Mouse (Mus musculus) kidney, embryonic 15.5 days (tissue): Measurements from ENCODE around the gene Chst5. TPM values are rescaled to one million over a fixed set of nuclear protein-coding genes. Genes with fewer than 3 reads are reported as not detected.

Experiments
- ATAC-seq: fragments of 200-750 bp; cut with Nextera tagmentation; replicated peaks from 2 replicates; pipeline ENCODE4 v1.8.0; 2017; ENCODE audit warnings: moderate TSS enrichment; ENCODE audit not compliant: low FRiP score
- H3K27ac ChIP-seq: fragments of 300-500 bp; sonication (generic); 2 replicates; pipeline ENCODE4 v1.5.1; 2015; ENCODE audit warnings: mild to moderate bottlenecking, inconsistent platforms
- H3K27me3 ChIP-seq: fragments of 300-500 bp; sonication (generic); 2 replicates; pipeline ENCODE4 v1.6.1; 2015; ENCODE audit warnings: inconsistent platforms
- H3K36me3 ChIP-seq: fragments of 300-500 bp; sonication (generic); 2 replicates; pipeline ENCODE4 v1.6.1; 2015; ENCODE audit warnings: inconsistent platforms
- H3K4me1 ChIP-seq: fragments of 300-500 bp; sonication (generic); 2 replicates; pipeline ENCODE4 v1.6.1; 2015; ENCODE audit warnings: inconsistent platforms
- H3K4me2 ChIP-seq: fragments of 300-500 bp; sonication (generic); 2 replicates; pipeline ENCODE4 v1.6.1; 2015; ENCODE audit warnings: moderate library complexity, mild to moderate bottlenecking, inconsistent platforms
- H3K4me3 ChIP-seq: fragments of 300-500 bp; sonication (generic); replicated peaks from 2 replicates; pipeline ENCODE4 v1.5.1; 2015; ENCODE audit warnings: mild to moderate bottlenecking, inconsistent platforms
- H3K9ac ChIP-seq: fragments of 300-500 bp; sonication (generic); 2 replicates; pipeline ENCODE4 v1.6.1; 2015; ENCODE audit warnings: mild to moderate bottlenecking, inconsistent platforms
- H3K9me3 ChIP-seq: fragments of 300-500 bp; sonication (generic); replicated peaks from 2 replicates; pipeline ENCODE4 v1.6.1; 2016; ENCODE audit warnings: inconsistent platforms
- WGBS: fragments of 180-500 bp; shearing (Covaris S2); methylation state at CpG from one replicate; pipeline ENCODE4 v1.1.7; 2015; ENCODE audit warnings: mixed read lengths; 5-methylcytosine and 5-hydroxymethylcytosine counted together
- polyA plus RNA-seq: library from polyadenylated mRNA; unstranded; fragments of >200 nt; fragmentation: Nextera tagmentation; extraction: Ambion mirVana; gene quantifications from 2 replicates; pipeline ENCODE4 v1.2.1, GENCODE M21; 2015

Gene Chst5
- polyA plus RNA-seq, 1 experiment from 2014 or later: 0.96 TPM

DNA sequence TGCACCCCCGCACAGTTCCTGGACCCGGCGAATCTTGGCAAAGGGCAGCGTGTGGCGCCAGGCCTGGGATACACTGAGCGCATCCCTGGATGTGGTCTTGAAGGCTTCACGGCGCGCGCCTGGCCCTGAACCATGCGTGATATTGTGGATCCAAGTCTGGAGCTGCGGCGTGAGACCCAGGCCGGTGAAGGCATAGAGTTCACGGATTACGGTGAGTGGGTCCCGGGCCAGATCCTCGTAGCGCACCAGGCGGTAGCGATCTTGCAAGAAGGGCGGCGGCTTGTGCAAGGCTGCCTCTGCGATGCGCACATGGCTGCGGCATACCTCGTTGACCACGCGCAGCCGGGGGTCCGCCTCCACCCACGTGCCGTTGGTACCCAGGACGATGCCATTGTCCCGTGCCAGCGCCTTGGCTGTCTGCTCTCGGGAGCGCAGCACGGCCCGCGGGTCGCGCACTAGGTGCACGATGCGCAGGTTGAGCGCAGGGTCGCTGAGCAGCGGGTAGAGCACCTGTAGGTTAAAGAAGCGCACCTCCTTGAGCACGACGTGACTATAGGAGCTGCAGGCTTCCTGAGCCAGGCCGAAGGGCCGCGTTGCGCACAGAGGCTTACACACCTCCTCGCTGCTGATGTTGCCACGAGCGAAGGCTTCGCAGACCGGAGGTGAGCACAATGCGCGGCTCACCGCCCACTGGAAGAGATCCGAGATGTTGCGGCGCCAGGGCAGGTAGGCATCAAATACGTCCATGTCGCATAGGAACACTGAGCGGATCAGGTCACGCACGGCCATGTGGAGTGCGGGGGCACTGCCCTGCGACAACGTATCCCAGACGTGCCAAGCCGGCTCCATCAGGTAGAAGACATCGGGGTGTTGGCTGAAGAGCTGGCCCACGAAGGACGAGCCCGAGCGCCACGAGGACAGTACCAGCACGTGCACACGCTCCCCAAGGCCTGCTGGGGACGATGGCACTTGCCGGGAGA lies 20.0 kb downstream of the Chst5 start:
- Histone ChIP-seq H3K27ac (no peak overlapping the region), H3K27me3 (peaks cover 45% of the 10 kb centered on the region), H3K9me3 (no peaks in the 10 kb centered on the region), H3K36me3 (no peaks in the 10 kb centered on the region), H3K4me1 (peaks cover 28% of the 10 kb centered on the region), H3K4me2 (peak overlapping the region; percentile 61), H3K9ac (no peak overlapping the region), H3K4me3 (peak overlapping the region; percentile 33)
- ATAC-seq: peak; percentile 33
- 11% methylated on average over 86 of the region's 86 CpGs for WGBS

GRCm38 (mm10) chr8:111888091-111888650 lies 22.1 kb downstream of the Chst5 start:
- peaks cover 28% of the 10 kb centered on the region for H3K4me1 ChIP-seq
- H3K9ac ChIP-seq: no peak overlapping the region
- peaks cover 45% of the 10 kb centered on the region for H3K27me3 ChIP-seq
- no peak overlapping the region for H3K4me3 ChIP-seq
- no peaks in the 10 kb centered on the region for H3K9me3 ChIP-seq
- 35% methylated on average over 7 of the region's 7 CpGs for WGBS
- no peak overlapping the region for H3K4me2 ChIP-seq
- peak; percentile 19; the same call in 1 of the 2 replicates for ATAC-seq
- H3K27ac ChIP-seq: no peak overlapping the region
- H3K36me3 ChIP-seq: no peaks in the 10 kb centered on the region

DNA sequence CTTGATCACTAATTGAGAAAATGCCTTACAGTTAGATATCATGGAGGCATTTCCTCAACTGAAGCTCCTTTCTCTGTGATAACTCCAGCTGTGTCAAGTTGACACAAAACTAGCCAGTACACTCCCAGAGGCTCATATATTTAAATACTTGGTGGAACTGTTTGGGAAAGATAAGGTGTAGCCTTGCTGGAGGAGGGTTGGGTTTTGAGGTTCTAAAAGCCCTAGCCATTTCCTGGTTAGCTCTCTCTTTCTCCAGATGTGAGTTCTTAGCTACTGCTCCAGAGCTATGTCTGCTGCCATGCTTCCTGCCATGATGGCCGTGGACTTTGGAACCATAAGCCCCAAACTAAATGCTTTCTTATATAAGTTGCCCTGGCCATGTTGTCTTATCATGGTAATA lies 22.8 kb downstream of the Chst5 start:
- peaks cover 28% of the 10 kb centered on the region for H3K4me1 ChIP-seq
- no peaks in the 10 kb centered on the region for H3K9me3 ChIP-seq
- ATAC-seq: no peak
- H3K27ac ChIP-seq: no peak overlapping the region
- WGBS: 87% methylated on average over 1 of the region's 1 CpGs
- H3K4me3 ChIP-seq: no peak overlapping the region
- no peak overlapping the region for H3K4me2 ChIP-seq
- no peak overlapping the region for H3K9ac ChIP-seq
- H3K36me3 ChIP-seq: no peaks in the 10 kb centered on the region
- peaks cover 43% of the 10 kb centered on the region for H3K27me3 ChIP-seq

- H3K4me2 ChIP-seq: no peak overlapping the region
- H3K9me3 ChIP-seq: no peaks in the 10 kb centered on the region
- H3K4me1 ChIP-seq: peaks cover 7% of the 10 kb centered on the region
- 91% methylated on average over 4 of the region's 4 CpGs for WGBS
- H3K27ac ChIP-seq: no peak overlapping the region
- no peak for ATAC-seq
- no peaks in the 10 kb centered on the region for H3K36me3 ChIP-seq
- H3K9ac ChIP-seq: no peak overlapping the region
- peaks cover 7% of the 10 kb centered on the region; the same call in 1 of the 2 replicates for H3K27me3 ChIP-seq
- no peak overlapping the region for H3K4me3 ChIP-seq
These were observed 26.6 kb downstream of the Chst5 start for GRCm38 (mm10) chr8:111883615-111884014.

GRCm38 (mm10) chr8:111881591-111881990 lies 28.7 kb downstream of the Chst5 start:
- Histone ChIP-seq H3K9me3 (no peaks in the 10 kb centered on the region), H3K36me3 (no peaks in the 10 kb centered on the region), H3K4me2 (no peak overlapping the region), H3K27me3 (no peaks in the 10 kb centered on the region), H3K9ac (no peak overlapping the region), H3K27ac (no peak overlapping the region), H3K4me3 (no peak overlapping the region), H3K4me1 (peaks cover 2% of the 10 kb centered on the region; the same call in 1 of the 2 replicates)
- WGBS: 4% methylated on average over 2 of the region's 2 CpGs
- ATAC-seq: no peak

DNA sequence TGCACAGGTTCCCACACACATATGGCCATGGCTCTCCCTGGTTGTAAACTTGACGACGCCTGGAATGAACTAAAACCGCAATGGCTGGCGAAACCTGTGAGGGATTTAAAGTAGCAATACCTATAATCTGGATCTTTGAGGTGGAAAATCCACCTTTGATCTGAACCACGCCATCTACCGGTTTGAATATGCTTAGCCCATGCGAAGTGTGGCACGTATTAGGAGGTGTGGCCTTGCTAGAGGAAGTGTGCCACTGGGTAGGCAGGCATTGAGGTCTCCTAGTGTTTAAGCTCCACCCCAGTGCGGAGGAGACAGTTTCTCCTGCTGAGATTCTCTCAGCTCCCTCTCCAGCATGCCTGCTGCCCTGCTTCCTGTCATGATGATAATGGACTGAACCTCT lies 32.5 kb downstream of the Chst5 start:
- no peak for ATAC-seq
- 75% methylated on average over 9 of the region's 9 CpGs for WGBS

DNA sequence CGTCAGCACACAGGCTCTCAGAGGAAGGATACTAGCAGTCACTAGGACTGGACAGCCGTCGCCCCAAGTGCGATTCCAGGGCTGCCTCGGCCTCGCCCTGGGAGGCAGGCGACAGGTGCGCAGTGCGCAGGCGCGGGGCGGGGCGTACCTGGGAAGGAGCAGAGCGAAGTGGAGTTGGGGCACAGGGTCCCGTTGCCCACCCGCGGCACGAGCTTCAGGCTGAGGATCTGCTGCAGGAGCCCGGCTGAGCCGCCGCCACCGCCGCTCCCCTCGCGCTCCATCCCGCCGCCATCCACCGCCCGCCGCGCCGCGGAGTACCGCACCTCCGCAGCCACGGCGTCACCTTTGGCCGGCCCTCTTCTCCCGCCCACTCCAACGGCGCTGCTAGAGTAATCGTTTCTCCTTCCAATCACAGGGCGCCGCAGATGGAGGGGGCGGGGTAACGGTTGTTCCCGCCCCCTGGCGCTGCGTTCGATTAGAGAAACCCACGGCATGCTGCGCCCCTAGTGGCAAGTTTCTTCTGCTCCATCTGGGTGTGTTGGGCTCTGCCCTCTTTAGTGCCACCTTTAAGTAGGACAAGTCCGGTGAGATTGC lies 33.8 kb downstream of the Chst5 start, which contains the start of gene Tmem170:
TSS of gene Tmem170 (minus strand) at position 396 of the 594 bp plus-strand sequence.
- no peaks in the 10 kb centered on the region for H3K36me3 ChIP-seq
- peaks cover 14% of the 10 kb centered on the region for H3K4me1 ChIP-seq
- no peaks in the 10 kb centered on the region for H3K27me3 ChIP-seq
- WGBS: under 1% methylated on average over 52 of the region's 53 CpGs
- peak within 1 kb of the TSS; percentile 95 for H3K4me3 ChIP-seq
- peak within 1 kb of the TSS; percentile 93 for H3K27ac ChIP-seq
- peak within 1 kb of the TSS; percentile 83 for H3K4me2 ChIP-seq
- no peaks in the 10 kb centered on the region for H3K9me3 ChIP-seq
- peak within 1 kb of the TSS; percentile 73 for H3K9ac ChIP-seq
- peak; percentile 99 for ATAC-seq

More for the DNA sequence above, 32.5 kb downstream of the Chst5 start:
- no peak overlapping the region for H3K9ac ChIP-seq
- H3K4me1 ChIP-seq: peaks cover 12% of the 10 kb centered on the region
- H3K9me3 ChIP-seq: no peaks in the 10 kb centered on the region
- no peaks in the 10 kb centered on the region for H3K27me3 ChIP-seq
- H3K27ac ChIP-seq: no peak overlapping the region
- H3K4me2 ChIP-seq: no peak overlapping the region
- H3K36me3 ChIP-seq: no peaks in the 10 kb centered on the region
- no peak overlapping the region for H3K4me3 ChIP-seq

DNA sequence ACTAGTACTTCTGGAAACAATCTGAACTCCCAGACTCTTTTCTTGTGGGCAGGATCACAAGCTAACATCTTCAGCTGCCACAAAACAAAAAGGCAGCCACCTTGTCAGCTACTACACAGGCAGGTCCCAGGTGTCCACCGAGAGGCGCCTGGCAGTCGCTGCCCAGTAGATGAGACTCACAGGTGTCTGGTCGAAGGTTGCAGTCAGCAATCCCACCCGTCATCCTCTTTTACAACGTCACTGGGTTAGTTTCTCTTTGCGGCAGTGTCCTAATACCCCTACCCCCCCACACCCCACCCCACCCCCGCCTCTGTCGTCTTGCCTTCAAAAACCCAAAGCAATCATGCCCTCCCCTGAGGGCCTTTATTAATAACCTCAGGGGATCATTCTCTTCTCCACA lies 34.5 kb downstream of the Chst5 start:
- H3K27me3 ChIP-seq: no peaks in the 10 kb centered on the region
- H3K36me3 ChIP-seq: no peaks in the 10 kb centered on the region
- no peak for ATAC-seq
- 12% methylated on average over 9 of the region's 9 CpGs for WGBS
- H3K9me3 ChIP-seq: no peaks in the 10 kb centered on the region
- H3K4me1 ChIP-seq: peaks cover 14% of the 10 kb centered on the region
- H3K4me3 ChIP-seq: peak overlapping the region; percentile 95
- peak overlapping the region; percentile 83 for H3K4me2 ChIP-seq
- H3K9ac ChIP-seq: peak overlapping the region; percentile 73
- peak overlapping the region; percentile 93 for H3K27ac ChIP-seq

DNA sequence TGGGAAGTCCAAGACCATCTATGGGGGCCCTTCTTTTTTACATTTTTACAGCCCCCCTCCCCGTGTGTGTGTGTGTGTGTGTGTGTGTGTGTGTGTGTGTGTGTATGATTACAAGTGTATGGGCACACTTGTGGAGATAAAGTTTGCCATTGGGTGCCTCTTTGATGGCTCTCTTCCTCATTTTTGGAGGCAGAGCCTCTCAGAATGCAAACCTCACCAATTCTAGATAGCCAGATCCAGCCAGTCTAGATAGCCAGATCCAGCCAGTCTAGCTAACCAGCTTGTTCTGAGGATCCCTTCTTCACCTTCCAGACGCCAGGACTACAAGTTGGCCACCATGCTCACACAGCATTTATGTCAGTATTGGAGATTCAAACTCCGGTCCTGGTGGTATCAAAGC lies 39.0 kb downstream of the Chst5 start:
- Histone ChIP-seq H3K4me1 (peaks cover 12% of the 10 kb centered on the region), H3K27ac (no peak overlapping the region), H3K36me3 (no peaks in the 10 kb centered on the region), H3K9me3 (no peaks in the 10 kb centered on the region), H3K4me3 (no peak overlapping the region), H3K4me2 (no peak overlapping the region), H3K27me3 (no peaks in the 10 kb centered on the region), H3K9ac (no peak overlapping the region)
- 82% methylated on average over 3 of the region's 3 CpGs for WGBS
- no peak for ATAC-seq

GRCm38 (mm10) chr8:111870379-111870778 lies 39.9 kb downstream of the Chst5 start:
- Histone ChIP-seq H3K36me3 (peaks cover 7% of the 10 kb centered on the region), H3K9ac (no peak overlapping the region), H3K4me3 (no peak overlapping the region), H3K4me1 (peaks cover 7% of the 10 kb centered on the region), H3K27me3 (no peaks in the 10 kb centered on the region), H3K9me3 (no peaks in the 10 kb centered on the region), H3K27ac (no peak overlapping the region), H3K4me2 (no peak overlapping the region)
- no peak for ATAC-seq
- WGBS: 93% methylated on average over 3 of the region's 3 CpGs

DNA sequence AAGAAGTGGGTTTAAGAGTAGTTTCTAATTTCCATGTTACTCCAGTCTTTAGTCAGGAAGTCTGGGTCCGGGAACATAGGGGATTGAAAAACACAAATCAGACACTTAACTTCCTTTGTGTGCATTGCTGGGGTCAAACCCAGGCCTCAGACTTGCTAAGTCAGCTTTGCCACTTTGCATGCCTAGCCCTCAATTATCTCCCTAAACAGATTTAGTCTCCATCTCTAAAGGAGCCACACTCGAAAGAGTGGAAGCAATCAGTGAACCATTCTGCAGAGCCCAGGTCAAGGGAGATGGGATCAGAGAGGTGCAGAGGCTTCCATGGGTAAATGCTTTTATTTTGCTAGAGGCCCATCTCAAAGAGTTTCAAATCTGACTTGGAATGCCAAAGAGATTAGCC lies 41.6 kb downstream of the Chst5 start:
- Histone ChIP-seq H3K27ac (no peak overlapping the region), H3K4me2 (no peak overlapping the region), H3K36me3 (peaks cover 20% of the 10 kb centered on the region), H3K27me3 (no peaks in the 10 kb centered on the region), H3K4me1 (peaks cover 9% of the 10 kb centered on the region; the same call in 1 of the 2 replicates), H3K4me3 (no peak overlapping the region), H3K9ac (no peak overlapping the region), H3K9me3 (no peaks in the 10 kb centered on the region)
- no peak for ATAC-seq
- 42% methylated on average over 2 of the region's 2 CpGs for WGBS

GRCm38 (mm10) chr8:111865857-111866256 lies 44.4 kb downstream of the Chst5 start:
- Histone ChIP-seq H3K27me3 (no peaks in the 10 kb centered on the region), H3K36me3 (peaks cover 20% of the 10 kb centered on the region), H3K27ac (0 out of 2 replicates have a peak overlapping the region, but pooled peaks have one; percentile 2), H3K4me2 (no peak overlapping the region), H3K9me3 (no peaks in the 10 kb centered on the region), H3K9ac (no peak overlapping the region), H3K4me3 (no peak overlapping the region), H3K4me1 (0 out of 2 replicates have a peak, but pooled peaks cover 7% of the 10 kb centered on the region)
- peak; percentile 62; the same call in 1 of the 2 replicates for ATAC-seq
- WGBS: 68% methylated on average over 6 of the region's 6 CpGs
